Mouse (Mus musculus) heart, embryonic 13.5 days (tissue): ENCODE measurements around the gene Capns2. TPM values are rescaled to one million over a fixed set of nuclear protein-coding genes. Genes with fewer than 3 reads are reported as not detected.

ENCODE experiments used
- ATAC-seq: fragments of 200-750 bp; cut with Nextera tagmentation; 2 replicates; pipeline ENCODE4 v1.8.0; 2017; ENCODE audit warnings: moderate TSS enrichment; ENCODE audit not compliant: insufficient number of reproducible peaks, low FRiP score, low TSS enrichment; ENCODE audit errors: extremely low read depth
- H3K27ac ChIP-seq: fragments of 300-500 bp; sonication (generic); replicated peaks from 2 replicates; pipeline ENCODE4 v1.5.1; 2015; ENCODE audit warnings: moderate library complexity, mild to moderate bottlenecking, inconsistent platforms
- H3K27me3 ChIP-seq: fragments of 300-500 bp; sonication (generic); replicated peaks from 2 replicates; pipeline ENCODE4 v1.6.1; 2015; ENCODE audit warnings: mild to moderate bottlenecking, inconsistent platforms
- H3K36me3 ChIP-seq: fragments of 300-500 bp; sonication (generic); 2 replicates; pipeline ENCODE4 v1.6.1; 2015; ENCODE audit warnings: mild to moderate bottlenecking, inconsistent platforms
- H3K4me1 ChIP-seq: fragments of 300-500 bp; sonication (generic); 2 replicates; pipeline ENCODE4 v1.6.1; 2015; ENCODE audit warnings: inconsistent platforms
- H3K4me2 ChIP-seq: fragments of 300-500 bp; sonication (generic); 2 replicates; pipeline ENCODE4 v1.6.1; 2015; ENCODE audit warnings: inconsistent platforms, mild to moderate bottlenecking, moderate library complexity
- H3K4me3 ChIP-seq: fragments of 300-500 bp; sonication (generic); 2 replicates; pipeline ENCODE4 v1.5.1; 2015; ENCODE audit warnings: moderate library complexity, mild to moderate bottlenecking, inconsistent platforms
- H3K9ac ChIP-seq: fragments of 300-500 bp; sonication (generic); 2 replicates; pipeline ENCODE4 v1.6.1; 2015; ENCODE audit warnings: inconsistent platforms, mild to moderate bottlenecking, moderate library complexity
- H3K9me3 ChIP-seq: fragments of 300-500 bp; sonication (generic); 2 replicates; pipeline ENCODE4 v1.6.1; 2016; ENCODE audit warnings: inconsistent platforms
- WGBS: fragments of 180-500 bp; shearing (Covaris S2); methylation state at CpG from one replicate; pipeline ENCODE4 v1.1.7; 2015; ENCODE audit warnings: mixed read lengths; 5-methylcytosine and 5-hydroxymethylcytosine counted together
- microRNA-seq: library from miRNA; unstranded; fragments of <30 nt; microRNA quantifications from one replicate; pipeline ENCODE4, GENCODE M21; 2016
- polyA plus RNA-seq: library from polyadenylated mRNA; unstranded; fragments of >200 nt; fragmentation: Nextera tagmentation; extraction: Ambion mirVana; gene quantifications from 2 replicates; pipeline ENCODE4 v1.2.1, GENCODE M21; 2015

The Capns2 gene
- polyA plus RNA-seq, 1 experiment from 2014 or later, result 0.29 TPM

- Histone ChIP-seq H3K27me3 (no peaks in the 10 kb centered on the region), H3K4me1 (no peaks in the 10 kb centered on the region), H3K36me3 (no peaks in the 10 kb centered on the region), H3K9ac (no peak overlapping the region), H3K27ac (no peak overlapping the region), H3K9me3 (no peaks in the 10 kb centered on the region), H3K4me2 (no peak overlapping the region), H3K4me3 (no peak overlapping the region)
- no peak for ATAC-seq
- 71% methylated on average over 2 of the region's 2 CpGs for WGBS
Observed at GRCm38 (mm10) chr8:92908448-92908847, 7.2 kb downstream of the Capns2 start.

GRCm38 (mm10) chr8:92911477-92911876, 10.3 kb downstream of the Capns2 start:
- Histone ChIP-seq H3K9ac (no peak overlapping the region), H3K27me3 (no peaks in the 10 kb centered on the region), H3K4me2 (no peak overlapping the region), H3K36me3 (no peaks in the 10 kb centered on the region), H3K4me3 (no peak overlapping the region), H3K4me1 (no peaks in the 10 kb centered on the region), H3K27ac (no peak overlapping the region), H3K9me3 (no peaks in the 10 kb centered on the region)
- ATAC-seq, result no peak
- 81% methylated on average over 3 of the region's 3 CpGs for WGBS

GRCm38 (mm10) chr8:92913396-92913795, 12.2 kb downstream of the Capns2 start:
- no peaks in the 10 kb centered on the region for H3K9me3 ChIP-seq
- no peak for ATAC-seq
- WGBS, result 77% methylated on average over 7 of the region's 7 CpGs
- H3K4me2 ChIP-seq, result no peak overlapping the region
- no peaks in the 10 kb centered on the region for H3K4me1 ChIP-seq
- H3K36me3 ChIP-seq, result no peaks in the 10 kb centered on the region
- H3K4me3 ChIP-seq, result no peak overlapping the region
- no peaks in the 10 kb centered on the region for H3K27me3 ChIP-seq
- no peak overlapping the region for H3K27ac ChIP-seq
- H3K9ac ChIP-seq, result no peak overlapping the region

GRCm38 (mm10) chr8:92916082-92916481, 14.9 kb downstream of the Capns2 start:
- Histone ChIP-seq H3K4me1 (no peaks in the 10 kb centered on the region), H3K36me3 (no peaks in the 10 kb centered on the region), H3K27me3 (no peaks in the 10 kb centered on the region), H3K9ac (no peak overlapping the region), H3K4me3 (no peak overlapping the region), H3K27ac (no peak overlapping the region), H3K4me2 (no peak overlapping the region), H3K9me3 (no peaks in the 10 kb centered on the region)
- 68% methylated on average over 3 of the region's 3 CpGs for WGBS
- ATAC-seq, result no peak

GRCm38 (mm10) chr8:92921768-92922167, 20.6 kb downstream of the Capns2 start:
- no peaks in the 10 kb centered on the region for H3K27me3 ChIP-seq
- H3K4me1 ChIP-seq, result no peaks in the 10 kb centered on the region
- peaks cover 3% of the 10 kb centered on the region; the same call in 1 of the 2 replicates for H3K9me3 ChIP-seq
- no peak overlapping the region for H3K4me2 ChIP-seq
- ATAC-seq, result no peak
- WGBS, result 80% methylated on average over 3 of the region's 3 CpGs
- no peak overlapping the region for H3K27ac ChIP-seq
- no peak overlapping the region for H3K4me3 ChIP-seq
- H3K9ac ChIP-seq, result no peak overlapping the region
- H3K36me3 ChIP-seq, result no peaks in the 10 kb centered on the region

GRCm38 (mm10) chr8:92928986-92929385, 27.8 kb downstream of the Capns2 start:
- Histone ChIP-seq H3K9me3 (peaks cover 9% of the 10 kb centered on the region; the same call in 1 of the 2 replicates), H3K27me3 (no peaks in the 10 kb centered on the region), H3K4me3 (no peak overlapping the region), H3K9ac (no peak overlapping the region), H3K4me1 (no peaks in the 10 kb centered on the region), H3K27ac (no peak overlapping the region), H3K4me2 (no peak overlapping the region), H3K36me3 (no peaks in the 10 kb centered on the region)
- 72% methylated on average over 4 of the region's 4 CpGs for WGBS
- ATAC-seq, result no peak

- WGBS, result 64% methylated on average over 4 of the region's 4 CpGs
- H3K9ac ChIP-seq, result no peak overlapping the region
- H3K27ac ChIP-seq, result no peak overlapping the region
- H3K36me3 ChIP-seq, result no peaks in the 10 kb centered on the region
- ATAC-seq, result no peak
- H3K4me2 ChIP-seq, result no peak overlapping the region
- H3K27me3 ChIP-seq, result no peaks in the 10 kb centered on the region
- H3K4me1 ChIP-seq, result no peaks in the 10 kb centered on the region
- H3K4me3 ChIP-seq, result no peak overlapping the region
- no peaks in the 10 kb centered on the region for H3K9me3 ChIP-seq
Observed at GRCm38 (mm10) chr8:92938056-92938455, 36.8 kb downstream of the Capns2 start.

GRCm38 (mm10) chr8:92949071-92949470, 47.9 kb downstream of the Capns2 start:
- H3K4me1 ChIP-seq, result no peaks in the 10 kb centered on the region
- H3K9ac ChIP-seq, result no peak overlapping the region
- 76% methylated on average over 4 of the region's 4 CpGs for WGBS

GRCm38 (mm10) chr8:92950639-92951371, 49.6 kb downstream of the Capns2 start:
- 69% methylated on average over 12 of the region's 12 CpGs for WGBS
- Histone ChIP-seq H3K4me3 (no peak overlapping the region), H3K4me1 (no peaks in the 10 kb centered on the region), H3K9ac (no peak overlapping the region), H3K36me3 (no peaks in the 10 kb centered on the region), H3K4me2 (no peak overlapping the region), H3K27me3 (no peaks in the 10 kb centered on the region; the same call in 1 of the 2 replicates), H3K27ac (no peak overlapping the region), H3K9me3 (no peaks in the 10 kb centered on the region)
- ATAC-seq, result no peak

More at GRCm38 (mm10) chr8:92949071-92949470, 47.9 kb downstream of the Capns2 start:
- no peaks in the 10 kb centered on the region; the same call in 1 of the 2 replicates for H3K27me3 ChIP-seq
- ATAC-seq, result no peak
- no peaks in the 10 kb centered on the region for H3K36me3 ChIP-seq
- no peaks in the 10 kb centered on the region for H3K9me3 ChIP-seq
- no peak overlapping the region for H3K27ac ChIP-seq
- no peak overlapping the region for H3K4me3 ChIP-seq
- H3K4me2 ChIP-seq, result no peak overlapping the region

Small RNAs within 50 kb of the gene (microRNA-seq; reads per million reads assigned to microRNA genes)
- gene Gm22151, result not detected

Other genes starting within 250 kb of the Capns2 start
- gene Irx6, start 227.1 kb upstream of the Capns2 start, polyA plus RNA-seq, result 1.8 and 2.2 TPM in 2 replicates
- 109 and 112 TPM in 2 replicates for gene Mmp2, start 74.1 kb upstream of the Capns2 start, polyA plus RNA-seq
- gene Lpcat2, start 46.1 kb upstream of the Capns2 start, polyA plus RNA-seq, result 3.5 and 3.9 TPM in 2 replicates
- gene Slc6a2, start 58.7 kb downstream of the Capns2 start, polyA plus RNA-seq, result 0.04 TPM in 1 of 2 replicates, not detected in the other
- gene Ces1a, start 146.8 kb downstream of the Capns2 start, polyA plus RNA-seq, result not detected in 2 replicates
- gene Ces1b, start 178.6 kb downstream of the Capns2 start, polyA plus RNA-seq, result not detected in 2 replicates
- gene Ces1c, start 229.9 kb downstream of the Capns2 start, polyA plus RNA-seq, result not detected in 2 replicates